Mouse (Mus musculus): ENCODE measurements around the gene Adamts4. TPM values are rescaled to one million over a fixed set of nuclear protein-coding genes. Genes with fewer than 3 reads are reported as not detected.

The Adamts4 gene
- polyA plus RNA-seq (2014; fragmentation: Nextera tagmentation; extraction: Ambion mirVana): 6.6 and 7.5 TPM in 2 replicates

DNA sequence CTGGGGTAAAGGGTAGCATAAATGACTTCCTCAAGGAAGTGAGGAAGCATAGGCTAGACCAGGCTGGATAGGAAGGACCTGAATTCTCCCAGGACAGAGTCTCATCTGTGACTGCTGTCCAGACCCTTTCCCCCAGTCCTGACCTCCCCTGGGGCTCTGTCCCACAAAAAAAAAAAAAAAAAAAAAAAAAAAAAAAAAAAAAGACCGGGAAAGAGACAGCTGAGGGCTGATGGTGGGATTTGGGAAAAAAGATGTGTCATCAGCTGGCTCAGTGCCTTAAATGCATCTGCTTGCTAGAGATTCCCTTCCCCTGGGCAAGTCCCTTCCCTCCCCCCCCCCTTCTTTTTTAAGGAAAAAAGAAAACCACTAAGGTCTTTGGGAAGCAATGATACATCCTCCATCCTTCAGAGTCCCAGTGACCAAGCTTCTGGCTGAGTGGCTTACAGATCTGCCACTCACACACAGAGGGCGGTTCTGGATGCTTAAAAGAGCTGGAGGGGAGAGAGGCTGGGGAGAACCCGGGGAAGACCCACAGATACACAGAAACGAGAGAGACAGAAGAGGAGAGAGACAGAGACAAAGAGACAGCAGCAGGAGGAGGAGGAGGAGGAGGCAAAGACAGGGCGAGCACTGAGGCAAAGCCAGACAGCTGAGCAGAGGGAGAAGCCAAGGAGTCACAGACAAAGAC lies at the start of gene Adamts4:
Adamts4 (plus strand) TSS at position 509 of the 688 bp plus-strand sequence.
- no peaks in the 10 kb centered on the region for H3K27me3 ChIP-seq (ENCODE audit: insufficient read depth, low read length)
- WGBS: 22% methylated on average over 5 of the region's 5 CpGs
- no peaks in the 10 kb centered on the region for H3K9me3 ChIP-seq (ENCODE audit: low read depth, low read length)
- peak within 1 kb of the TSS; percentile 66 for H3K4me2 ChIP-seq
- peak within 1 kb of the TSS; percentile 86 for H3K27ac ChIP-seq (ENCODE audit: low read depth)
- TF ChIP-seq CTCF (IDR thresholded peaks at IDR 0.05; ENCODE audit: low read depth): no peak
- DNase-seq (peak; percentile 79), ATAC-seq (ENCODE audit: insufficient read depth) (peak; percentile 21; the same call in 1 of the 2 replicates)
- H3K4me3 ChIP-seq (ENCODE audit: low read depth, low read length): peak within 1 kb of the TSS; percentile 35
- peaks cover 13% of the 10 kb centered on the region for H3K36me3 ChIP-seq (ENCODE audit: insufficient read depth)
- H3K9ac ChIP-seq: peak within 1 kb of the TSS; percentile 30
- H3K4me1 ChIP-seq (ENCODE audit: insufficient read depth): peaks cover 25% of the 10 kb centered on the region

DNA sequence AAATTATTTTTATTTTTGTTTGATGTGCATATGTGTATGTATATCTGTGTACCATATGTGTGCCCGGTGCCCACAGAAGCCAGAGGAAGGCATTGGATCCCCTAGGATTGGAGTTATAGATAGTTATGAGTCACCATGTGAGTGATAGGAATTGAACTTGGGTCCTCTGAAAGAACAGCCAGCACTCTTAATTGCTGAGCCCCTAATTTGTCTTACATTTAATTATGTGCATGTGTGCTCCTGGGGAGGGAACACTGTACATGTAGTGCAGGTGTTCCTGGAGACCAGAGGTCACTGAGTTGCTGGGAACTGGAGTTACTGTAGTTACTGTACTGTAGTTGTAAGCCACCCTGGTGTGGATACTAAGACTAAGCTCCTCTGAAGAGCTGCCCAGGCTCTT lies 49.5 kb upstream of the Adamts4 start:
- peaks cover 15% of the 10 kb centered on the region for H3K27me3 ChIP-seq (ENCODE audit: insufficient read depth, low read length)
- no peak overlapping the region for H3K9ac ChIP-seq
- no peak overlapping the region for H3K4me2 ChIP-seq
- DNase-seq (no peak), ATAC-seq (ENCODE audit: insufficient read depth) (no peak)
- no peak overlapping the region for H3K27ac ChIP-seq (ENCODE audit: low read depth)
- no peak for TF ChIP-seq CTCF (IDR thresholded peaks at IDR 0.05; ENCODE audit: low read depth)
- 96% methylated on average over 1 of the region's 1 CpGs for WGBS
- H3K4me3 ChIP-seq (ENCODE audit: low read depth, low read length): no peak overlapping the region
- no peaks in the 10 kb centered on the region; the same call in 1 of the 2 replicates for H3K4me1 ChIP-seq (ENCODE audit: insufficient read depth)
- H3K9me3 ChIP-seq (ENCODE audit: low read depth, low read length): no peaks in the 10 kb centered on the region
- H3K36me3 ChIP-seq (ENCODE audit: insufficient read depth): no peaks in the 10 kb centered on the region

DNA sequence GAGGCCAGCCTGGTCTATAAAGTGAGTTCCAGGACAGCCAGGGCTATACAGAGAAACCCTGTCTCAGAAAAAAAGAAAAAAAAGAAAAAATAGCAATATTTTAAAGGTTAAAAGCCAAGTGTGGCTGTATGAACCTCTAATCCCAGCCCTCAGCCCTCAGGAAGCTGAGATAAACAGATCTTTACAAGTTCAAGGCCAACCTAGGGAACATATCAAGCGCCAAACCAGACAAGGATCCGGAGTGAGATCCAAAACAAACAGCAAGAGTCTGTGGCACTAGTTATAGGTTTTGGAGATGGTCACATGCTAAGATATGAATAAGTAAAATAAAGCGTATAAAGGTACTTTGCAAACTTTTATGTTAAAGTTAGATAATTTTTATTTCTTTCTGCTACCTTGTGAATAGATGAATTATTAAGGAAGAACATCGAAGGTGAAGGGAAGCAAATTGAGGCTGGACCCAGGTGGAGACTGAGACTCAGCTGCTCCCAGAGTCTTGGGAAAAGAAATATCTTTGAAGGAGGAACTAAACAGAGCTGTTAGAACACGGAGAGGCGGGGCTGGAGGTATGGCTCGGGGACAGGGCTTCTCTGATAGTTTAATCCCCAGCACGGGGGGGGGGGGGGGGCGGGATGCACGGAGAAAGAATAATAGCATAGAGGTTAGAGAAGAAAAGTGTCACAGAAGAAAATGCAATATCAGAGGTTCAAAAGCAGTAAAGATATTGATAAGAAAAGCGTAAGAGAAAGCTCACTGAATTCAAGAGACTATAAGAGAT lies 46.6 kb upstream of the Adamts4 start:
- Histone ChIP-seq H3K36me3 (ENCODE audit: insufficient read depth) (no peaks in the 10 kb centered on the region), H3K4me2 (no peak overlapping the region), H3K9me3 (ENCODE audit: low read depth, low read length) (no peaks in the 10 kb centered on the region), H3K9ac (no peak overlapping the region), H3K4me3 (ENCODE audit: low read depth, low read length) (no peak overlapping the region), H3K4me1 (ENCODE audit: insufficient read depth) (no peaks in the 10 kb centered on the region), H3K27ac (ENCODE audit: low read depth) (no peak overlapping the region), H3K27me3 (ENCODE audit: insufficient read depth, low read length) (no peaks in the 10 kb centered on the region)
- ATAC-seq (ENCODE audit: insufficient read depth) (no peak), DNase-seq (no peak)
- no peak for TF ChIP-seq CTCF (IDR thresholded peaks at IDR 0.05; ENCODE audit: low read depth)
- WGBS: 48% methylated on average over 11 of the region's 11 CpGs

GRCm38 (mm10) chr1:171204249-171204644 lies 46.0 kb upstream of the Adamts4 start:
- Histone ChIP-seq H3K27me3 (ENCODE audit: insufficient read depth, low read length) (no peaks in the 10 kb centered on the region), H3K4me1 (ENCODE audit: insufficient read depth) (no peaks in the 10 kb centered on the region), H3K27ac (ENCODE audit: low read depth) (no peak overlapping the region), H3K4me3 (ENCODE audit: low read depth, low read length) (no peak overlapping the region), H3K36me3 (ENCODE audit: insufficient read depth) (no peaks in the 10 kb centered on the region), H3K4me2 (no peak overlapping the region), H3K9me3 (ENCODE audit: low read depth, low read length) (no peaks in the 10 kb centered on the region), H3K9ac (no peak overlapping the region)
- ATAC-seq (ENCODE audit: insufficient read depth): no peak
- WGBS: 59% methylated on average over 7 of the region's 7 CpGs
- DNase-seq: no peak
- TF ChIP-seq CTCF (IDR thresholded peaks at IDR 0.05; ENCODE audit: low read depth): no peak

DNA sequence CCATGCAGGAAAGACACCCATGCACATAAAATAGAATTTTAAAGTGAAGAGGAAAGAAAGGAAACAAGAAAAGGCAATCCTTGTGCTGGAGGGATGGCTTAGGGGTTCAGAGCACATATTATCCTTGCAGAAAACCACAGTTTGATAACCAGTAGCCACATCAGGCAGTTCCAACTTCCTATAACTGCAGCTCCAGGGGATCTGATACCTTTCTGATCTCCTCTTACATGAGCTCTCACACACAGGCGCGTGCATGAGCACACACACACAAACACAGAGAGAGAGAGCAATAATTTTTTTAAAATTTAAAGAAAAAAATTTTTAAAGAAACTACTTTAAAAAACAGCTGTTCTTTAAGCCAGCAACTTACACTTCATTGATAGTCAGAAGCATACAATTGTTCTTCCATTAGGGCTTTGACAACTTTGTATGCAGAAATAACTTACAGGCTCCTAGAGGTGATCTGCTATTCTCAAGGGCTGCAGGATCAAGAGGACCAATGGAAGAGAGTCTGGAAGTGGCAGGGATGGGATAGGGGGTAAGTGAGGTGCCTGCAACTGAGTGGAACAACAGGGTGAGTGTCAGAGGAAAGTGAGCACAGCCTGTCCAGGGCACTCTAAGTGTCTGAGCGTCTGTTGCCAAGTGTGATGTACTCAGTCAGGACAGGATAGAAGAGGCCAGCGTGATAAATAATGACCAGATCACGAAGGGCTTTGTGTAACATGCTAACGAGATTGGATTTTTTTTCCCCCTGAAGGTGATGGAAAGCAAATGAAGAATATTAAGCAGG lies 44.3 kb upstream of the Adamts4 start:
- H3K36me3 ChIP-seq (ENCODE audit: insufficient read depth): no peaks in the 10 kb centered on the region
- no peak overlapping the region for H3K4me2 ChIP-seq
- ATAC-seq (ENCODE audit: insufficient read depth) (no peak), DNase-seq (no peak)
- no peaks in the 10 kb centered on the region for H3K27me3 ChIP-seq (ENCODE audit: insufficient read depth, low read length)
- H3K27ac ChIP-seq (ENCODE audit: low read depth): no peak overlapping the region
- H3K9me3 ChIP-seq (ENCODE audit: low read depth, low read length): no peaks in the 10 kb centered on the region
- no peak for TF ChIP-seq CTCF (IDR thresholded peaks at IDR 0.05; ENCODE audit: low read depth)
- no peaks in the 10 kb centered on the region for H3K4me1 ChIP-seq (ENCODE audit: insufficient read depth)
- no peak overlapping the region for H3K4me3 ChIP-seq (ENCODE audit: low read depth, low read length)
- H3K9ac ChIP-seq: no peak overlapping the region
- WGBS: 66% methylated on average over 6 of the region's 6 CpGs

DNA sequence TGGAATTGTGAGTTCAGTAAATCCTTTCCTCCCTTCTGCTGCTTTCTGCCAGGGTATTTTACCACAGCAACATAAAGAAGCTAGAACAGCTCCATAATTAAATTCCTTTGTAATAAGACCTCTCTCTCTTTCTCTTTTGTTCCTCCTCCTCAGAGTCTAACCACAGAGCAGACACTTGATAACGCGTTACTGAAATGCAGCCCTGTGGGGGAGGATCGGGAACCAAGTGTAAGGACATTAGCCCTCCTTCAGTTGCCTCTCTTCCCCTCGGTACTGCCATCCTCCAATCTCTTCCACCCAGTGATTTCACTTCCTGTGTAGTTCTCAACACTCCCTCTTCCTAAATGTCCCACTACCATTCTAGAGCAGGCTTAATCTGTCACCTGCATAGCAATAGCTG lies 40.8 kb upstream of the Adamts4 start:
- DNase-seq: no peak
- H3K27me3 ChIP-seq (ENCODE audit: insufficient read depth, low read length): no peaks in the 10 kb centered on the region
- TF ChIP-seq CTCF (IDR thresholded peaks at IDR 0.05; ENCODE audit: low read depth): no peak
- no peaks in the 10 kb centered on the region for H3K36me3 ChIP-seq (ENCODE audit: insufficient read depth)
- no peaks in the 10 kb centered on the region for H3K4me1 ChIP-seq (ENCODE audit: insufficient read depth)
- no peak overlapping the region for H3K4me3 ChIP-seq (ENCODE audit: low read depth, low read length)
- no peaks in the 10 kb centered on the region for H3K9me3 ChIP-seq (ENCODE audit: low read depth, low read length)
- no peak overlapping the region for H3K4me2 ChIP-seq
- WGBS: 8% methylated on average over 4 of the region's 4 CpGs
- H3K9ac ChIP-seq: no peak overlapping the region
- H3K27ac ChIP-seq (ENCODE audit: low read depth): no peak overlapping the region
- ATAC-seq (ENCODE audit: insufficient read depth): no peak

DNA sequence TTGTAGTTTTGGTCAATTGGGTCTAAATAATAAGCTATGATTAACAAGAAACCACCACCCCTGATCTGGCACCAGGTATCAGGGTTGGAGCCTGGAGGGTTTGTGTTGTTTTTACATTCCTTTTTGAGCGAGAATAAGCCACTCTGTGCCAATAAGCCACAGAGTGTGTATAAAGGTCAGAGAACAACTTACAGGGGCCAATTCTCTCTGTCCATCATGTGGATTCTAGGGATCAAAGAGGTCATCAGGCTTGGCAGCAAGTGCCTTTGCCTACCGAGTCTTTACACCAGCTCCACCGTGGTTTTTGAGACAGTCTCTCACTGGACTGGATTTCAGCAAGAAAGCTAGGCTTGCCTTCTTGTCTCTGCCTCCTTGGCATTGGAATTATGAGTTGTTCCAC lies 37.4 kb upstream of the Adamts4 start:
- no peak for ATAC-seq (ENCODE audit: insufficient read depth)
- H3K4me3 ChIP-seq (ENCODE audit: low read depth, low read length): no peak overlapping the region

More for the DNA sequence above, 37.4 kb upstream of the Adamts4 start:
- Histone ChIP-seq H3K9me3 (ENCODE audit: low read depth, low read length) (no peaks in the 10 kb centered on the region), H3K36me3 (ENCODE audit: insufficient read depth) (no peaks in the 10 kb centered on the region), H3K27me3 (ENCODE audit: insufficient read depth, low read length) (no peaks in the 10 kb centered on the region), H3K4me1 (ENCODE audit: insufficient read depth) (no peaks in the 10 kb centered on the region), H3K27ac (ENCODE audit: low read depth) (no peak overlapping the region), H3K9ac (no peak overlapping the region), H3K4me2 (no peak overlapping the region)
- no peak for TF ChIP-seq CTCF (IDR thresholded peaks at IDR 0.05; ENCODE audit: low read depth)
- 33% methylated on average over 3 of the region's 3 CpGs for WGBS
- DNase-seq: no peak
